Mouse (Mus musculus) adrenal gland, adult 8-10 months (tissue): ENCODE data around the gene 4930539E08Rik. TPM values are rescaled to one million over a fixed set of nuclear protein-coding genes. Genes with fewer than 3 reads are reported as not detected.

Experiments
- DNase-seq: peaks from one replicate; pipeline ENCODE4 v3.0.0; 2022
- total RNA-seq, 4 experiments: library from RNA; stranded (reverse); gene quantifications; 2 replicates each; pipeline ENCODE4 v1.2.4; 2022

4930539E08Rik gene
- total RNA-seq, 4 experiments from 2014 or later: 0.05 TPM; not detected in 3

- DNase-seq: peak; percentile 95
Observed at GRCm38 (mm10) chr17:28855166-28855885, 59.8 kb downstream of the 4930539E08Rik start.

- DNase-seq: no peak
Observed at GRCm38 (mm10) chr17:28854377-28854776, 60.7 kb downstream of the 4930539E08Rik start.

- DNase-seq: peak; percentile 84
Observed at GRCm38 (mm10) chr17:28850511-28850910, 64.6 kb downstream of the 4930539E08Rik start.

- DNase-seq: no peak
Observed at GRCm38 (mm10) chr17:28846974-28847617, 68.0 kb downstream of the 4930539E08Rik start.

Other genes starting within 250 kb of the 4930539E08Rik start
- gene Slc26a8, start 225.1 kb downstream of the 4930539E08Rik start, total RNA-seq: 1 to 10 TPM; 1.4 to 3.1 (median 2.5) TPM
- gene Mapk14, start 224.0 kb downstream of the 4930539E08Rik start, total RNA-seq: 10 to 100 TPM; 71.9 to 99.0 (median 78.8) TPM
- gene AC170998.1, start 189.2 kb downstream of the 4930539E08Rik start, total RNA-seq: 1 to 10 TPM in 3 of 4 experiments, under 1 TPM in 1; 0.58 to 3.7 (median 2.1) TPM
- 100 to 1,000 TPM; 128 to 457 (median 281) TPM for gene Mapk13, start 146.0 kb downstream of the 4930539E08Rik start, total RNA-seq
- 10 to 100 TPM; 75.6 to 83.4 (median 77.1) TPM for gene Brpf3, start 114.2 kb downstream of the 4930539E08Rik start, total RNA-seq
- gene Pnpla1, start 56.9 kb downstream of the 4930539E08Rik start, total RNA-seq: under 1 TPM in 2 of 4 experiments, not detected in 2; 0.12 to 0.18 TPM
- not detected for gene Pxt1, start 28.5 kb upstream of the 4930539E08Rik start, total RNA-seq
- gene Kctd20, start 36.6 kb upstream of the 4930539E08Rik start, total RNA-seq: 10 to 100 TPM; 42.6 to 51.5 (median 45.9) TPM
- 10 to 100 TPM; 57.3 to 84.7 (median 68.7) TPM for gene Stk38, start 92.7 kb upstream of the 4930539E08Rik start, total RNA-seq
- 100 to 1,000 TPM in 3 of 4 experiments, 10 to 100 TPM in 1; 89.9 to 176 (median 144) TPM for gene Srsf3, start 117.3 kb upstream of the 4930539E08Rik start, total RNA-seq
- 10 to 100 TPM; 17.3 to 29.4 (median 24.6) TPM for gene Cdkn1a, start 175.7 kb upstream of the 4930539E08Rik start, total RNA-seq
- gene Rab44, start 198.8 kb upstream of the 4930539E08Rik start, total RNA-seq: under 1 TPM; 0.15 to 0.87 (median 0.39) TPM